Mouse (Mus musculus) inflammation-experienced regulatory T-cells, adult 6 months (primary cell): ENCODE measurements at regions not wholly inside any gene's neighbourhood (a gene's known extent, or its start where the extent isn't known, plus 50 kb on each side); places are given as distances from the start of the nearest gene placed in this dataset.

ENCODE experiments used
- ATAC-seq: one replicate; pipeline ENCODE4 v1.8.0; 2017

DNA sequence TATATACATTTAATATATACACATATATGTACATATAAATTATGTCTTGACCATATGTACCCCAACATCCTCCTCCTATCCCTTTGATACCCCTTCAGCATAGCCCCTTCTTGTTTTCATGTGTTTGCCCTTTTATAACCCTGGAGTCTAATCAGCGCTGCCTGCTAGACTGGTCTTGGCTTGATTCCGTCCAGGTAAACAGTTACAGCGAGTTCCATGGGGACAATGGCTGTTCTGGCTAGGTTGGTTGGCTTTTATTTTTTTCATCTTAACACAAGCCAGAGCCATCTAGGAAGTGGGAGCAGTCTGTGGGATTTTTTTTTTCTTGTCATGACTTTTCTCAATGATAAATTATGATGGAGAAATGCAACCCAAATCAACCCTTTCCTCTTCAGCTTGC, 79.6 kb upstream of the Id2 start:
- no peak for ATAC-seq

DNA sequence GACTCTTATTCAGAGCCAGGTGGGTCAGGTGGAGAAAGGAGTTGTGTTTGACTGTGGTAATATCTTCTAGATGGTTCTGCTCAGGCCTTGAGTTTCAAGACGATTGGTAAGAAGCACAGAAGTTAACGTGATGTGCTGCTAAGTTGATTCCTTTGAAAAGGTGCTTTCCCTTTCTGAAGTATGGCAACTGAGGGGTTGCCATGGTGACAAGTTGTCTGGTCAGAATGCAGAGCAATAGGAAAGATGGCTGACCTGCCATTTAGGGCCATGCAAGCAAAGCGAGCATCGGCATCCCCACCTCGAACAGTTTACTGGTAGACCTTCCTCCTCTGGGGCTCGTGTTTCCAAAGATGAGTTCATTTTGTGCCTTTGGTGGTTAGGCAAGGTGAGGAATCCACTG, 76.1 kb upstream of the Id2 start:
- no peak for ATAC-seq

DNA sequence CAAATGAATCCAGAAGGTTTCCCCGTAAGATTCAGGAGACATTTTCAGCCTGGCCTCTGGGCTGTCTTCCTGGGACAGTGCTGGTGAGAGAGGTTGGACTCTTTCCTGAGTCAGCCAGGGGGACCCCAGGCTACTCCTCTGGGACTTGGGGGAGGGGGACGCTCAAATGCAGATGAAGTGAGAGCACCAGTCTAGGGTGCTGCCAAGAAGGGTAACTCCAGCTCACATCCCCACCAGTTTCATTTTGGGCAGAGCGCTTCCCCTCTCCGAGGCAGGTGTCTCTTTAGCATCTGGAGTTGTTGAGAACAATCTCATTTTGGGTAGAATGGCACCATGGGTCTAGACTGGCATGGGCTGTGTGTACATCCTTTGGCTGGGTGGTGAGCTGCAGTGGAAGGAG, 75.5 kb upstream of the Id2 start:
- no peak for ATAC-seq

DNA sequence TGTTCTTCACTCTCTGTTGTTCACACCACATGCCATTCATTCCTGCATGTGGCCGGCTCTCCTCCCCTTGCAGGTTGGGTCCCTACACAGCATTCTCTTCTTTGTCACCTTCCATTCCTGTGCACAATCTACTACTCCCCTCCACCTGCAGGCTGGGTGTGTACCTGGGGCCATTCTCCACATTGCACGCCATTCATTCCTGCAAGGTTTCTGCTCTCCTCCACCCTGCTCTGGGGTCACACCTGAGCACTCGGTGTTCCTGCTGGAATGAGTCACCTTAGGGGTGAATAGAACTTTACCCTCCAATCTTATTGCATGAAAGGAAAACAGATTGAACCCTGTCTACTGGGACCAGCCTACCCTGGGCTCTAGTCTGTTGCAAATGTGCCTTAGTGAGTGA, 72.7 kb upstream of the Id2 start:
- ATAC-seq: no peak

DNA sequence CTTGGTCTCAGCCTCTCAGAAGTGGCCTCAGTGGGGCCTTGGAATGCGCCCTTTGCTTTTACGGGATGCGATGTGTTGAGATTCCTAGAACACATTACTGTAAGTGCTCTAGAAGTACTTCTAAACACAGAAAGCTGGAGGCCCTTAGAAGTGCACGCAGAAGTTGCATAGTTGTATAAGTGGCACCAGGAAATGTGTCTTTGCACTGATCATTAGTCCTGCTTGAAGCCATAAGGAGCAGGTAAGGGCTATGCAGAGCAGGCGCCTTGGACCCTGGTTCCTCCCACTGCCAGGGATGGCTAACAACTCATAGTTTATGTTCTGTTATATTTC, 71.2 kb upstream of the Id2 start:
- ATAC-seq: no peak

DNA sequence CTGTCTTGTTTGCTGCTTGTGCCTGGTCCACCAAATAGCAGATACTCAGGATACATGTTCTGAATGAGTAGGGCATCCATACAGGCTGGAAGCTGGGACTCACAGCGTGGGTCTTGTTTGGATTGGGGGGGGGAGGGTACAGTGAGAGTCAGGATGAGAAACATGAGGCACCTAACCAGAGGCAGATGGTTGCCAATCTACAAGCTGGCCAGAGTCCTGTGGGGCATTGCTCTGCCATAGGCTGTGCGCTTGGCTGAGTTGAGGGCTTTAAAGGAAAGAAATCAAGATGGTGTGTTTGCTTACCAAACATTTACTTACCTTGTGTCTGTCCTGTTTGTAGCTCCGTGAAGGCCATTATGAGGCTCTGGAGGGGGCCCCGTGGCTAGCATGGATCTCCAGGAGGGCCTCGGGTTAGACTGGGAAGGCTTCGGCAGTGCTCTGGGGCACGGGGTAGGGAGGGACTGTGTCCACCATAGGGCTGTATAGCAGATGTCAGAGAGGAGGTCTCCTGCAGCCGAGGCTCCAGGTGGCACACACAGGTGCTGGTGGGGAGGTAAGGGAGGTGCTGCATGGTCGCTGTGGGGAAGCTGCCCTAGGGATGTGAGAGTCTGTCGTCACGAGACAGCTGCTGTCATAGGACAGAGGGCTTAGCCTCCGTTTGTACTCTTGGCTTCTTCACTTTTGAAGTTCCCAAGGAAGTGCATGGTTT, 70.7 kb upstream of the Id2 start:
- no peak for ATAC-seq

DNA sequence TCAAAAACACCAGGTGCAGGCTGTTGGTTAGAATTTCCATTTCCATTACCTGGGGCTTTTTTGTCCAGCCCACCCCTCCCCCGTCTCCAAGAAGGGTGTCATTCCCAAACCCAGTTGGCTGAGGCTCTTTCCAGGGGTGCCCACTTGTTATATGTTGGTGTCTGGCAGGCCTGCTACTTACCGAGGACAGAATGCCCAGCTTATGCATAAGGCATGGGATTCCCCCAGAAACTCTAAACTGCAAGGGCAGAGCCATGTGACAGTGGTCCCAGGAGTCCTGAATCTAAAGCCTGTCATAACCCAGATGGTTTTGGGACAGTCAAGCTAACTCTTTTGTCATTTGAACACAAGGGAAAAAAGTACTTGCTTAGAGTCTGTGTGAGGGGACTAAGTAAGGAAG, 69.6 kb upstream of the Id2 start:
- no peak for ATAC-seq

DNA sequence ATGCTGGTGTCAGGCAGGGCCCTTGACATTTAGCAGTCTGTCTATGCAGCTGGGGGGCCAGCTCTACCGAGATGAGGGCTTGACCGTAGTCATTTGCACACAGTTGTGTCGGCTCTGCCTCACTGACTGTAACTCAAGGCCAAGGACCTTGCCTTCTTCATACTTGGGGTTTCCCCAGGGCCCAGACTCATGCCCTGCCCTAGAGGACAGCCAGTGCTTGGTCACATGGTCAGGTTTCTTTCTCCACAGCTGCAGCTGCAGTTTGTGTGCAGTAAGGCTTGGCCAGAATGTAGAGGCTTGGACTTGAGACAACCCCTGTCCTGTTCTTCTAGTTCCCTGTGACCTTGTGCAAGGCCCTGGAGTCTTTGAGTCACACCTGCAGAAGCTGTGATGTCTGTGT, 68.7 kb upstream of the Id2 start:
- ATAC-seq: peak; percentile 25

DNA sequence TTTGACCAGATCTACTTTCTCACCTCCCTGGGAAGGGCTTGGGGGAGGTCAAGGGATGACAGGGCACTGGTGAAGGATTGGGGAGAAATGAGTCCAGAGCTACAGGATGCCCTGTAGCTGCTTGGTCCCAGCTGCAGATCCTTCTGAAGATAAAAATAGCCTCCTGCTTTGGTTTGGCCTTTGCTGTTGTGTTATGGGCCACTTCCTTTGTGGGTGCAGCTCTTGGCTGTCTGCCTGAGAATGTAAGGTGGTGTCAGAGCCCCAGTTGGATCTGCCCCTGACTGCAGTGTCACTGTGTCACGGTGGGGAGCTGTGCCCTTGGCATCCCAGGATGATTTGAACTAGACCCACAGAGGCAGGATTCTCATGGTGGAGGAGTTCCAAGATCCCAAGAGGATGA, 67.8 kb upstream of the Id2 start:
- ATAC-seq: peak; percentile 32

DNA sequence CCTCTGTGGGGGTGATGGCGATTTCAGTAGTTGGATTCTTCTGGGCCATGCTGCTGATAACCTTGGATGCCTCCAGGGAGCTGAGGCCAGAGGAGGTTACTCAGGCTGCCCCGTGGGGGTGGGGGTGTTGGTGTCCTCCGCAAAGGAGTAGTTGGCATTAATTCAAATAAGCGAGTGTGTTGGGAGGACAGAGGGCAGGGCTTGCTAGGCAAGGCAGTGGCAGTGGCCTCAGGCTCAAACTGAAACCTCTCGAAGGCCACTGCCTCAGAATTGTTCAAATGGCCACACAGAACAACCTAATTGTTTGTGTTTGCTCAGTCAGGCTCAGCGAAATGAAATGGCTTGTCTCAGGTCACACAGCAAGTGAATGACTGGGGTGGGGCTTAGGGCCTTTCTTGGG, 66.6 kb upstream of the Id2 start:
- no peak for ATAC-seq

DNA sequence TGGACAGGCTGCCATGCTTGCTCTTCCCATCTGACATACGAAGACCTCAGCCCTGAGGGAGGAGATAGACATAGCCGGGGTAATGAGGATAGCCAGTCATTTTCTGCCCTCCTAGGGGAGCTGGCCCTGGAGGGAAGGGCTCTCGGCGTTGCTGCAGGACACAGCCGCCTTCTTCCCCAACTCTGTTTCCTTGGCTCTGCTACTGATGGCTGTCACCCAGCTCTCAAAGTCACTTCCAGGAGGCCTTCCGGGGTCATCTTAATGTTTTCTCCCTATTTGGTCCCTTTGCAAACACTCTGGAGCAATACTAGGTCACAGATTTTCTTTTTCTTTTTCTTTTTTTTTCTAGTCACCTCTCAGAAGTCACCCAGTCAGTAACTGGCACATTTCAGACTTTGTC, 65.9 kb upstream of the Id2 start:
- no peak for ATAC-seq

DNA sequence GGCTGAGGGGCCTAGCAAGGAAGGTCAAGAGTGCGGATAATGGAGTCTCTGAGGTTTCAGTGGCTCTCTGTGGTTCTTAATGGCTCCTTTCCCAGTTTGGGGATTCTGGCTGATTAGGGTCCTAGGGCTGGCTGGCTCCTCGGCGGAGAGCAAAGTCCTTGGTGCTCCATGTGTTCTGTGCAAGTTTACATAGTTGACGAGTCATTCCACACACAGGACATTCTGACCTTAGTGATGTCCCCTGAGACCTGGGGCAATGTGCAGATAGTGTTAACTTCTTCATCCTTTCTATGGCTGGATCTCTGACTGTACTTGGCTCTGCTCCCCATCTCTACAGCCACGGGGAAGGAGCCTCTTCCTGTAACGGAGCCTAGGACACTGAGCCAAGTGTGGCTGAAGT, 65.0 kb upstream of the Id2 start:
- no peak for ATAC-seq

DNA sequence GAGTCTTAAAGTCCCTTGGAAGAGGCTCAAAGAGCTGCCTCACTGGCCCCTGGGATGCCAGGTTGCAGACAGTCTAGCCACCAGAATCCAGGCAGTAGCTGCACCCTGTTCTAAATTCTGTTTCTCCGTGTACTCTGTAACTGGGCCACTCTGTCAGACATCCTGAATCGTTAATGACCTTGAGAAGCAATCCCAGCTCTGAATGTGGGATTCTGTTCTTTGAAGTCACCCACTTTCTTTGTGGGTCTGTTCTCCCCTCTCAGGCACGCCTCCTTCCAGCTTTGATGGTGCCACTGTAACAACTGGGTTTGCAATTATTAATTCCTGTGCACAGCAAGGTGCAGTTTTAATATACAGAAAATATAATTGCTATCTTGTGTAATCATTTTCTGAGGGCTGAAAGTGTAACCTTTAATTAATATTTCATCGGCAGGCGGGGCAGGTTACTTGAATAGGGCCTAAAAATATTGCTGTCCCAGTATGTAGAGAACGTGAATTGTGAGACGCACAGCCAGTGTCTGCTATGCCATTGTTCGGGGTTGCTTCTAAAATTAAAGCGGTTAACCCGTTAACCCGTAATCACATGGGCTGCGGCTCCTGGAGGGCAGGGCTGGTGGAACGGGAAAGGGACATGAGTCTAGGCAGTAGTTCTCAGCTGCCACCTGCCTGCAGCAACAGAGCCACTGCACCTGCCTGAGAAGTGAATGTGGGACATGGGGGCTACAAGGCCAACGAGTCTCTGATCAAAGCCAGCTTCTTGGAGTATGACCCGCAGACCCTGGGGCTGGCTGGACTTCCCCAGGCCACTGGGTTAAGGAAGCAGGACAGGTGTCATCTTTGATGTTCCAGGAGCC, 64.3 kb upstream of the Id2 start:
- no peak for ATAC-seq

DNA sequence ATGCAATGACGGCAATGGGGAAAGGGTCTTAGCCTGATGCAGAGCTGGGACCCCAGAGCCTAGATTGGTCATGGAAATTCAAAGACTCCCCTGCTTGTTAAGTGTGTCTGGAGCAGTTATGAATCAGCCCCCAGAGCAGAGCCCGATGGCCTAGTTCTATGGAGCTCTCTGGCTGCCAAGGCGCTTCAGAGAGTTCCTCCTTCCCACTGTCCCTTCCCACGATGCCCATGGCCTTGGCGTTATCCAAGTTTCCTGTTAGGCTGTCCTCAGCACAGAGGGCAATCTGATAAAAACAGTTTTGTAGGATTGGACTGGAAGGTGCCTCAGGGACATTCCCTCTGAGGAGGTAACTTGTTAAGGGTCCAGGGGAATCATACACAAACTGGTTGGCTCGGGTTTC, 62.2 kb upstream of the Id2 start:
- ATAC-seq: no peak

DNA sequence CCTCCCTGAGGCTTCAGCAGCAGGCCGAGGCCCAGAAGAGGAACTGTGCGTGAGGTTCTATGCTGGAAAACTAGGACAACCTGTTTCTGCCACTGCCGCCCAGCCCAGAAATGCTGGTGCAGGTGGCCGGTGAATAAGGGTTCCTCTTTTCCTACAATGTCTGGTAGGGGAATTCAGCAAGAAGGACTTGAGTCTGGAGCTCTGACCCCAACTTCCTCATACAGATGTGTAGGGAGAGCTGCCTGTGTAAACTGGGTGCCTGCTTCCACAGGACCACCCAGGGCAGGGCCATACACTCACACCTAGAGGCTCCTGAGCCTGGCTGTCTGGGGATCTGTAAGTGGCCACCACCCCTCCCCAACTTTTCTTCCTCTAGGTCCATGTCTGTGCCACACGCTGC, 60.3 kb upstream of the Id2 start:
- ATAC-seq: no peak

DNA sequence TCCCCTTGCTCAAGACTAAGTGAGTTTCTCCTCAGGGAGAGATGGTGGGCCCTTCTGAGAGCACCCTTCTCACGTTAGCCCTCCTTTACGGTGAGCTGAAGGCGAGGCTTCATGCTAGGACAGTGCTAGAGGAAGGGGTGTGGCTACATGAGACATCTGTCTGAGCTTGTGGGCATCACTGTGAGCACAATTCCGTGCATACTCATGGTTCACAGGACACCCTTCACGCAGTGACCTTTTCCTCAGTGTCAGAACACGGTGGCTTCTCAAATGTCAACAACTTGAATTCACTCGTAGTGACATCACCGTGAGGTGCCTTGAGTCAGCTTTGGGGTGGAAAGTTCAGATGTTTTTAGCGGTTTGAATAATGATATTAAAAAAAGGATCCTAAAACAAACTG, 58.5 kb upstream of the Id2 start:
- peak; percentile 86 for ATAC-seq

DNA sequence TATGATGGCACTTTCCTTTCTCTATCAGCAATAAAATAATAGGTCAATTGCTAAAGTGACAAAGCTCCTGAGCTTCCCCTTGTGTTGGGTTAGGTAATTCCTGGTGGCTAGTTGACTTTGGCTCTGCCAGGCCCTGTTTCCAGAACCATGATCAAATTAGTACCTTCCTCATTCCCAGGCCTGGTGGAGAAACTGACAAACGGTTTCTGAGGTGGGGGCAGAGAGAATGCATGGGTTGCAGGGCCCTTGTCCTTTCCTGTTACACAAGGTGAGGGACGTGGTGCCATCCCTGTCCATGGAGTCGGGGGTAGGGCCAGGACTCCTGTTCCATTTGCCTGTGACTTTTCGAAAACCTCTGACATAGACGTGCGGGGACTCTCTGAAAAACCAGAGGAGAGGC, 51.2 kb upstream of the Id2 start:
- ATAC-seq: no peak
